Mouse (Mus musculus): ENCODE results near the gene Manf. TPM values are rescaled to one million over a fixed set of nuclear protein-coding genes. Genes with fewer than 3 reads are reported as not detected.
A peak's percentile ranks its signal among the peaks of the same experiment; 100 is the strongest.

The Manf gene
- polyA plus RNA-seq, 1 experiment from 2014 or later, result 290 TPM

DNA sequence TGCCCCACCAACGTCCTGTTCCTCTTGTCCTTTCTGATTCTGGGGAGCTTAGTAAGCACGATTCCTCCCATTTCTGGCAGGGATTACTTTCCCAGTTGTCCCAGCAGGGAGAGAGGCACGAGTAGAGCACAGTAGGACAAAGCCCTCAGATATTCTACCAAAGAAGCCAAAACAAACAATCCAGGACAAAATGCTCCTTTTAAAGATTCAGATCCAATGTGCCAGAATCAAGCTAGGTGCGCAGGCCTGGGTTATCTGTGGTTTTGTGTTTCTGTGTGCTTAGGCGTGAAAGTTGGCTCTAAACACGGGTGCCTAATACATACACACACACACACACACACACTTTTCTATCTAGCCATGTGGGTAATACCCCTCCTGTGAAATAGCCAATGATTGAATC lies 73.6 kb downstream of the Manf start:
- Histone ChIP-seq H3K27me3 (ENCODE audit: low read depth, poor library complexity, severe bottlenecking) (no peaks in the 10 kb centered on the region), H3K27ac (no peak overlapping the region), H3K4me1 (no peaks in the 10 kb centered on the region), H3K9me3 (replicated peaks) (no peaks in the 10 kb centered on the region), H3K36me3 (no peaks in the 10 kb centered on the region), H3K4me3 (no peak overlapping the region)
- 76% methylated on average over 6 of the region's 6 CpGs for WGBS
- no peak for DNase-seq (ENCODE audit: low spot score)

- Histone ChIP-seq H3K36me3 (no peaks in the 10 kb centered on the region), H3K4me1 (no peaks in the 10 kb centered on the region), H3K27me3 (ENCODE audit: low read depth, poor library complexity, severe bottlenecking) (no peaks in the 10 kb centered on the region), H3K4me3 (no peak overlapping the region), H3K27ac (no peak overlapping the region), H3K9me3 (replicated peaks) (no peaks in the 10 kb centered on the region)
- WGBS, result 79% methylated on average over 4 of the region's 4 CpGs
- no peak for DNase-seq (ENCODE audit: low spot score)
Measured at GRCm38 (mm10) chr9:106806503-106806902, 85.3 kb downstream of the Manf start.

- 65% methylated on average over 6 of the region's 6 CpGs for WGBS
- H3K36me3 ChIP-seq, result no peaks in the 10 kb centered on the region
- no peak overlapping the region for H3K4me3 ChIP-seq
- H3K27me3 ChIP-seq (ENCODE audit: low read depth, poor library complexity, severe bottlenecking), result no peaks in the 10 kb centered on the region
- H3K9me3 ChIP-seq (replicated peaks), result no peaks in the 10 kb centered on the region
- peaks cover 13% of the 10 kb centered on the region for H3K4me1 ChIP-seq
- no peak for DNase-seq (ENCODE audit: low spot score)
- H3K27ac ChIP-seq, result no peak overlapping the region
Measured at GRCm38 (mm10) chr9:106790831-106791230, 100.9 kb downstream of the Manf start.

DNA sequence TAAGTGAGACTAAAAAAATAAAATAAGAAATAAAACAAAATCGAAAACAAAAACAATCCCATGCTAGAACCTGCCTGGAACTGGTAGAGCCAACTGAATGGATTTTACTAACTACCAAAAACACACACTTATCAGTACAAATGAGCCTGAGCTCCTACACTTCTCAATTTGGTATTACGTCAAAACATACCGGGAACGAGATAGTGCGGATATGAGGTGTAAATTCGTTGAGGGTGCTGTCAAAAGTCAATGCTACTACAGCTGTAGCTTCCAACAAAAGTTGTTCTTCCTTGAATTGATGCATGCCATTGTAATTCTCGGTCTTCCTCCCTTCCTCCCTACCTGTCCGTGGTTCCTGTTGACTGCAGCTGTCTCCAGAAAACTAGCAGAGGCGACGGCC lies 102.4 kb downstream of the Manf start:
- Histone ChIP-seq H3K9me3 (replicated peaks) (no peaks in the 10 kb centered on the region), H3K36me3 (no peaks in the 10 kb centered on the region), H3K27me3 (ENCODE audit: low read depth, poor library complexity, severe bottlenecking) (no peaks in the 10 kb centered on the region), H3K4me3 (peak overlapping the region; percentile 98), H3K4me1 (peaks cover 13% of the 10 kb centered on the region), H3K27ac (peak overlapping the region; percentile 98)
- 21% methylated on average over 10 of the region's 10 CpGs for WGBS
- DNase-seq (ENCODE audit: low spot score), result peak; percentile 32

GRCm38 (mm10) chr9:106788812-106789321 lies 102.9 kb downstream of the Manf start, which contains the start of gene Rad54l2:
Gene Rad54l2 (minus strand): TSS chr9:106789194.
- H3K4me1 ChIP-seq, result peaks cover 13% of the 10 kb centered on the region
- peak within 1 kb of the TSS; percentile 98 for H3K27ac ChIP-seq
- no peaks in the 10 kb centered on the region for H3K36me3 ChIP-seq
- peak within 1 kb of the TSS; percentile 98 for H3K4me3 ChIP-seq
- H3K27me3 ChIP-seq (ENCODE audit: low read depth, poor library complexity, severe bottlenecking), result no peaks in the 10 kb centered on the region
- no peaks in the 10 kb centered on the region for H3K9me3 ChIP-seq (replicated peaks)
- DNase-seq (ENCODE audit: low spot score), result peak; percentile 94
- under 1% methylated on average over 49 of the region's 49 CpGs for WGBS

Other genes starting within 250 kb of the Manf start
- not detected in 2 replicates for gene Grm2, start 235.9 kb downstream of the Manf start, polyA plus RNA-seq (2016; fragmentation: Nextera tagmentation; extraction: Ambion mirVana)
- gene Tex264, start 206.1 kb downstream of the Manf start, polyA plus RNA-seq (2016; fragmentation: Nextera tagmentation; extraction: Ambion mirVana), result 22.9 and 32.1 TPM in 2 replicates
- 11.0 and 12.6 TPM in 2 replicates for gene Rad54l2, start 102.8 kb downstream of the Manf start, polyA plus RNA-seq (2016; fragmentation: Nextera tagmentation; extraction: Ambion mirVana)
- gene Dcaf1, start 70.1 kb downstream of the Manf start, polyA plus RNA-seq (2016; fragmentation: Nextera tagmentation; extraction: Ambion mirVana), result 29.4 and 34.1 TPM in 2 replicates
- 17.9 and 20.4 TPM in 2 replicates for gene Rbm15b, start 4.6 kb downstream of the Manf start, polyA plus RNA-seq (2016; fragmentation: Nextera tagmentation; extraction: Ambion mirVana)

Measured in limb, embryonic 10.5 days (tissue).